Mouse (Mus musculus): ENCODE measurements around the gene Gnai2. TPM values are rescaled to one million over a fixed set of nuclear protein-coding genes. Genes with fewer than 3 reads are reported as not detected.
"Not testable (repeated sequence)": the region's sequence is repeated elsewhere in the genome, so short reads cannot be mapped to it uniquely, and the experiment has no call there.

Gene Gnai2
- polyA plus RNA-seq, 1 experiment from 2014 or later, result 394 TPM

DNA sequence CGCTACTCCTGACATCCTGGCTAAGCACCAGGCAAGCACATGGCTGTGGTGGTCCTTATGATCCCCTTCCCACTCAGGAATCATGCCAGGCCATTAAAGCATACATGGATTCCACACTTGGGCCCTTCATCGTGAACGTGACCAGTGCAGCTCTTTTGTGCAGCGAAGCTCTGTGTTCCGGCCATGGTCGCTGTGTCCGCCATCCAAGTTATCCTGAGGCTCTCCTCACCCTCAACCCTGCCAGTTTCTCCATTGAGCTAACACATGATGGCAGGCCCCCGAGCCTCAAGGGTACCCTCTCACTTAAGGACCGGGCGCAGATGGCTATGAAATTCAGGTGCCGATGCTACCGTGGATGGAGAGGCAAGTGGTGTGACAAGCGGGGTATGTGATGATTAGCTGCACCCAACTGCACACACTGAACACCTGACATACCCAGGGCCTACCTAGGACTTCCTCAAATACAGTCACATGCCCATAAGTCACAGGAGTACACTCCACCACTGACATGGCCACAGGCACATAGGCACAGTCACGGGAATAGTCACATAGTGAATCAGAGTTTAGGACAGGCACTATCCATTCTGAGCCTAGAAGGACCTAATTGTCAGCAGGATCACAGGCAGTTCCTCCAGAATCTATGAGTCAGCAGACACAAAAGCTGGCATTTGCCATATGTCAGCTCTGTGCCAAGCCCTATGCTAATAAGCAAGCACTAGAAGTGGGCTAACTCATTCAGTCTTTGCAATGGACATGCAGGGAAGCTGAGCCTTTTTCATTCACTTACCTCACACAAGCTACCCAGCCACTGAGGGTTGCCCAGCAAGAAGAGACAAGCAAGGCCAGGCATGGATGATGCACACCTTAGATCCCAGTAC, 55.9 kb downstream of the Gnai2 start:
- peaks cover 19% of the 10 kb centered on the region for H3K36me3 ChIP-seq
- WGBS, result 91% methylated on average over 14 of the region's 14 CpGs
- no peak overlapping the region for H3K9ac ChIP-seq
- no peak overlapping the region for H3K4me3 ChIP-seq
- H3K27ac ChIP-seq, result peak overlapping the region; percentile 96
- H3K27me3 ChIP-seq, result no peaks in the 10 kb centered on the region
- no peak for ATAC-seq (ENCODE audit: insufficient number of reproducible peaks, low FRiP score, low TSS enrichment, low read depth)
- H3K4me2 ChIP-seq, result peak overlapping the region; percentile 70; the same call in 1 of the 2 replicates
- H3K4me1 ChIP-seq, result peaks cover 55% of the 10 kb centered on the region
- H3K9me3 ChIP-seq, result no peaks in the 10 kb centered on the region

DNA sequence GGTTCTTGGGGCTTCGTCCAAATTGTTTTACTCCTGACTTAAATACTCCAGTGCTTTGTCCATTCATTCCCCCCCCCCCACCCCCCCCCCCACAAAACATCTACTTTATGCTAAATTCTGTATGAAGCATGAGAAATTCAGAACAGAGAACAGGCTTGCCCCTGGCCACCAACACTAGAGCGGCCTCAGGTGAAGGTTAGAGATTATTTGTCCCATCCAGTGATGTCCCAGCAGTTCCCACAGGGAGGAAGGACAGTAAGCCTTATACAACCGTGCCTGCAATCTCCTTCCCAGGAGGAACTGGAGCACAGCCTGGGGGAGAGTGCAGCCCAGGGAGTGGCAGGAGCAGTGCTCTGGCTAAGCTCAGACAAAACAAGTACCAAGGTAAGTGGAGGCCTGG, 56.6 kb downstream of the Gnai2 start, which contains the start of gene Naa80:
Gene Naa80 (plus strand): TSS at position 301 of the 400 bp plus-strand sequence.
- no peaks in the 10 kb centered on the region for H3K27me3 ChIP-seq
- H3K36me3 ChIP-seq, result peaks cover 22% of the 10 kb centered on the region
- peaks cover 55% of the 10 kb centered on the region for H3K4me1 ChIP-seq
- peak within 1 kb of the TSS; percentile 96 for H3K27ac ChIP-seq
- H3K4me2 ChIP-seq, result peak within 1 kb of the TSS; percentile 70; the same call in 1 of the 2 replicates
- no peak for ATAC-seq (ENCODE audit: insufficient number of reproducible peaks, low FRiP score, low TSS enrichment, low read depth)
- no peak within 1 kb of the TSS for H3K9ac ChIP-seq
- no peak within 1 kb of the TSS for H3K4me3 ChIP-seq
- H3K9me3 ChIP-seq, result no peaks in the 10 kb centered on the region
- WGBS, result 78% methylated on average over 3 of the region's 3 CpGs

DNA sequence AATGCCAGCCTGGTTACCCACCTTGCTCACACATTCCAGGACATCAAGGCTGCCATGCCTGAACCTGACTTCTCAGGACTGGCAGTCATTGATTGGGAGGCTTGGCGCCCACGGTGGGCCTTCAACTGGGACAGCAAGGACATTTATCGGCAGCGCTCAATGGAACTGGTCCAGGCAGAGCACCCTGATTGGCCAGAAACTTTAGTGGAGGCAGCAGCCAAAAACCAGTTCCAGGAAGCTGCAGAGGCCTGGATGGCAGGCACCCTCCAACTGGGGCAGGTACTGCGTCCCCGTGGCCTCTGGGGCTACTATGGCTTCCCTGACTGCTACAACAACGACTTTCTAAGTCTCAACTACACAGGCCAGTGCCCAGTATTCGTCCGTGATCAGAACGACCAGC, 57.3 kb downstream of the Gnai2 start:
- WGBS, result 93% methylated on average over 10 of the region's 10 CpGs
- Histone ChIP-seq H3K4me2 (0 out of 2 replicates have a peak overlapping the region, but pooled peaks have one; percentile 6), H3K4me1 (peaks cover 55% of the 10 kb centered on the region)

DNA sequence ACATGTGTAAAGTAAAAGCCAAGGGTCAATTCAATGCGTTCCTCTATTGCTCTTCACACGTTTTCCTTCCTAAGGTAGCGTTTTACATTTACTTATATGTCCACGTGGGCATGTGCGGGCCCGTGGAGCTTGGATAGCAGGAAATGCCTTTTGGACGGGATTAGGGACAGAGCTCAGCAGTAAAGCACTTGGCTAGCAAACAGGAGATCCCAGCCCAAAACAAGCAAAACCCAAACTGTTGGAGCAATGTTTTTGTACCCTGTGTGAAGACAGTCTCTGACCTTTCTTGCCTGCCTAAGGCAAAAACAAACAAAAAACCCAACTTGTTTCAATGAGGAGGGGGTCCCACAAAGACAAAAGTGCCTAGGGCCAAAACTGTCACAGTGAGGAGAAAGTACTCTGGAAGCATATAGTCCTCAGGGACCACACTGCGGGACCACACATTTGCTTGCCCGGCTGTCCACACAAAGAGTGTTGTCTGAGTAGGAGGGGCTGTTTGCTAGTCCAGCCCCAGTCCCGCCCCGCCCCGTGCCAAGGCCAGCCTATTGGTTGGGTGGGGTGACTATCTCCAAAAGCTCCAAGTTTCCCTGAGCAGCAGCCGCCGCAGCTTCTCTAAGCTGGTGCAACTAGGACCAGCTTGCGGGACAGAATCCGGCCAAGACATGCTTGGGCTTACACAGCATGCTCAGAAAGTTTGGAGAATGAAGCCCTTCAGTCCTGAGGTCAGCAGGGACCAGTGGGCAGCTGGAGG, 58.6 kb downstream of the Gnai2 start, which contains the start of gene Hyal1:
Gene Hyal1 (plus strand): TSS at position 571 of the 751 bp plus-strand sequence.
- H3K36me3 ChIP-seq, result peaks cover 32% of the 10 kb centered on the region
- peak within 1 kb of the TSS; percentile 87 for H3K27ac ChIP-seq
- H3K4me3 ChIP-seq, result peak within 1 kb of the TSS; percentile 43
- peak within 1 kb of the TSS; percentile 40; the same call in 1 of the 2 replicates for H3K9ac ChIP-seq
- H3K9me3 ChIP-seq, result no peaks in the 10 kb centered on the region
- no peaks in the 10 kb centered on the region for H3K27me3 ChIP-seq
- H3K4me2 ChIP-seq, result peak within 1 kb of the TSS; percentile 57
- peaks cover 50% of the 10 kb centered on the region for H3K4me1 ChIP-seq
- ATAC-seq (ENCODE audit: insufficient number of reproducible peaks, low FRiP score, low TSS enrichment, low read depth), result peak; percentile 60; the same call in 1 of the 2 replicates
- WGBS, result 17% methylated on average over 16 of the region's 16 CpGs

More for the DNA sequence above, 57.3 kb downstream of the Gnai2 start:
- ATAC-seq (ENCODE audit: insufficient number of reproducible peaks, low FRiP score, low TSS enrichment, low read depth), result no peak
- Histone ChIP-seq H3K27me3 (no peaks in the 10 kb centered on the region), H3K4me3 (no peak overlapping the region), H3K27ac (no peak overlapping the region), H3K9ac (no peak overlapping the region), H3K9me3 (no peaks in the 10 kb centered on the region), H3K36me3 (peaks cover 23% of the 10 kb centered on the region)

DNA sequence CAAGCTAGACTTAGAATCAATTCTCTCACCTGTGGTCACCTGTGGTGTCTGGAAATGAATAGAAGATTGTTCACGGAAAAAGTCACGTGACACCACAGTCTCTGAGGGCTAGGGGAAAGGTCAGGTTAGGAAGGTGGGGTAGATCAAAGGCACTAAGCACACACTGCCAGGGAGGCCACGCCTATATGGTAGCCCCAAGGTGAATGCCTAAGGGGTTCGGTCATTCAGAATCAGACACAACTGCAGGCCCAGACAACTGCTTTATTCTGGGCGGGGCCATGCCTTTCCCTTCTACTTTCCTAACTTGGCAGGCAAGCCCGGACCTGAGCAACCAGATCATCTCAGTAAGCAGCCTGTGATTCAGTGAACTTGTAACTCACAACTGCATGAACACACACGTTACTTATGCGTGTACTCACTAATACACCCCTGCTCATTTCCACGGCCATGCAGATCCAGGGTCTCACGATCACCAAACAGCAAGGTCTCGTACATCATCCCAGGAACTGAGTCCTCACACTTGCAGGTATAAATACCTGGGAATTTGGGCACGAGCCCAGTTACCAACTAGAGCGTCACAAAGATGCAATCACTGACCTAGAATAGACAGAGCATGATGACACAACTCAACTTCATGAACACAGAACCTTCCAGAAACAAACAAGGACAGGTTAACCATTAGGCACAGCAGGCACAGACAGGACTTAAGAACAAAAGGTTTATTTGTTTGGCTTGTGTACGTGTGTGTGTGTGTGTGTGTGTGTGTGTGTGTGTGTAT, 59.4 kb downstream of the Gnai2 start:
- WGBS, result 70% methylated on average over 14 of the region's 14 CpGs
- ATAC-seq (ENCODE audit: insufficient number of reproducible peaks, low FRiP score, low TSS enrichment, low read depth), result no peak
- Histone ChIP-seq H3K4me3 (0 out of 2 replicates have a peak overlapping the region, but pooled peaks have one; percentile 43), H3K9me3 (no peaks in the 10 kb centered on the region), H3K27ac (peak overlapping the region; percentile 87), H3K36me3 (peaks cover 39% of the 10 kb centered on the region), H3K4me2 (0 out of 2 replicates have a peak overlapping the region, but pooled peaks have one; percentile 57), H3K4me1 (peaks cover 54% of the 10 kb centered on the region), H3K9ac (no peak overlapping the region), H3K27me3 (no peaks in the 10 kb centered on the region)

DNA sequence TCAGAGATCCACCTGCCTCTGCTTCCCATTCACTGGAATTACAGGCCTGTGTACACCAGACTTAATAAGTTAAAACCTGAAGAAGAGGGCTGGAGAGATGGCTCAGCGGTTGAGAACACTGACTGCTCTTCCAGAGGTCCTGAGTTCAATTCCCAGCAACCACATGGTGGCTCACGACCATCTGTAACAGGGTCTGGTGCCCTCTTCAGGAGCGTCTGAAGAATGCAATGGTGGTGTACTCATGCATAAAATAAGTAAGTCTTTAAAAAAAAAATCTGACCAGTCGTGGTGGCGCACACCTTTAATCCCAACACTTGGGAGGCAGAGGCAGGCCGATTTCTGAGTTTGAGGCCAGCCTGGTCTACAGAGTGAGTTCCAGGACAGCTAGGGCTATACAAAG, 61.4 kb downstream of the Gnai2 start:
- not testable (repeated sequence) for H3K9ac ChIP-seq; H3K27me3 ChIP-seq; H3K4me3 ChIP-seq; H3K27ac ChIP-seq; ATAC-seq (ENCODE audit: insufficient number of reproducible peaks, low FRiP score, low TSS enrichment, low read depth); H3K9me3 ChIP-seq; H3K4me2 ChIP-seq
- Histone ChIP-seq H3K4me1 (peaks cover 51% of the 10 kb centered on the region), H3K36me3 (peaks cover 37% of the 10 kb centered on the region)
- WGBS, result 86% methylated on average over 6 of the region's 6 CpGs

DNA sequence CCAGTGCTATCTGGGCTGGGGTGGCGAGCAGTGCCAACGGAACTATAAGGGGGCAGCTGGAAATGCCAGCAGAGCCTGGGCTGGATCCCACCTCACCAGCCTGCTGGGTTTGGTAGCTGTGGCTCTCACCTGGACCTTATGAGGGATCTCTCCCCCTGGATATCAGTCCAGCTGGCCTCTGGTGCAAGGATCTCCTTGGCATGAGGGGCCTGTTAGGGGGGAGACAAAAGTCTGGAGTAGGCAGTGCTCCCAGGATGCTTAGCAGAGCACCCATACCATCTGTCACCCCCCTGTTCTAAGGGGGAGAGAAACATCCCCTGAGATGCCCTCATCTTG, 62.9 kb downstream of the Gnai2 start:
- Histone ChIP-seq H3K4me3 (no peak overlapping the region), H3K9ac (no peak overlapping the region), H3K4me1 (peaks cover 54% of the 10 kb centered on the region), H3K4me2 (no peak overlapping the region), H3K36me3 (peaks cover 37% of the 10 kb centered on the region), H3K27me3 (no peaks in the 10 kb centered on the region), H3K9me3 (no peaks in the 10 kb centered on the region), H3K27ac (no peak overlapping the region)
- ATAC-seq (ENCODE audit: insufficient number of reproducible peaks, low FRiP score, low TSS enrichment, low read depth), result no peak
- 93% methylated on average over 2 of the region's 2 CpGs for WGBS

DNA sequence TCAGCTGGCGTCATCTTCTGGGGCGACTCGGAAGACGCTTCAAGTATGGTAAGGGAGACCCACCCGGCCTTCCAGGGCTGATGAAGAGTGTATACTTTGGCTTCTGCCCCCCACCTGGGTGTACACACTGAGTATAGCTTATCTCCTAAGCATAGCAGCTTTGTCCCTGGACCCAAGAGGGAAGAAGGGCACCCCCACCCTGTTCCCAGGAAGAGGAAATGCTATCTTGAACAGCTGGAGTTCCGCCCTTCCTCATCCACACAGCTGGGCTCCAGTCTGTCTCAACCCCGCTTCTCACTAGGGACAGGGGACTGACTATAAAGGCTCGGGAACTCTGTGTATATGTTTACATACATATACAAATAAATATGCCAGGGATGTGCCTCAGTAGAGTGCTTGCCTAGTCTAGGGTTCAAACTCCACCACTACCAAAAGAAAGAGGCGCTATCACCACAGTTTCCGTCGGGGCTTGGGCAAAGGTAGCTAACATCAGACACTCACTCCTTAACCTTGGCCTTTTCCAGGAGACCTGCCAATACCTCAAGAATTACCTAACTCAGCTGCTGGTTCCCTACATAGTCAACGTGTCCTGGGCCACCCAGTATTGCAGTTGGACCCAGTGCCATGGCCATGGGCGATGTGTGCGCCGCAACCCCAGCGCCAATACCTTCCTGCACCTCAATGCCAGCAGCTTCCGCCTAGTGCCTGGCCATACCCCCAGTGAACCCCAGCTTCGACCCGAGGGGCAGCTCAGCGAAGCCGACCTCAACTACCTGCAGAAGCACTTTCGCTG, 63.4 kb downstream of the Gnai2 start:
- peaks cover 37% of the 10 kb centered on the region for H3K36me3 ChIP-seq
- peak overlapping the region; percentile 17; the same call in 1 of the 2 replicates for H3K4me2 ChIP-seq
- ATAC-seq (ENCODE audit: insufficient number of reproducible peaks, low FRiP score, low TSS enrichment, low read depth), result no peak
- H3K9ac ChIP-seq, result no peak overlapping the region
- no peaks in the 10 kb centered on the region for H3K27me3 ChIP-seq
- no peak overlapping the region for H3K4me3 ChIP-seq
- WGBS, result 92% methylated on average over 22 of the region's 22 CpGs
- peaks cover 54% of the 10 kb centered on the region for H3K4me1 ChIP-seq
- H3K27ac ChIP-seq, result no peak overlapping the region
- no peaks in the 10 kb centered on the region for H3K9me3 ChIP-seq

DNA sequence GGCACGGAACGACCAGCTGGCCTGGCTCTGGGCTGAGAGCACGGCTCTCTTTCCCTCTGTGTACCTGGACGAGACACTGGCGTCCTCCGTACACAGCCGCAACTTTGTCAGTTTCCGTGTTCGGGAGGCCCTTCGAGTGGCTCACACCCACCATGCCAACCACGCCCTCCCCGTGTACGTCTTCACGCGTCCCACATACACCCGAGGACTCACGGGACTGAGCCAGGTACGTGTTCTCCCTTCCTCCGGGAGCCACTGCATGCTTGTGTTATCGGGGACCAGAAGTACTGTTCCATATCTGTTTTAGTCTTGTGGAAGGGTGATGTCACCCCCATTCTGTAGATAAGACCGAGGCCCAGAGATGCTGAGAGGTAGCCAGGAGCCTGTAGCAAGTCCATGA, 64.3 kb downstream of the Gnai2 start:
- H3K4me3 ChIP-seq, result peak overlapping the region; percentile 84

DNA sequence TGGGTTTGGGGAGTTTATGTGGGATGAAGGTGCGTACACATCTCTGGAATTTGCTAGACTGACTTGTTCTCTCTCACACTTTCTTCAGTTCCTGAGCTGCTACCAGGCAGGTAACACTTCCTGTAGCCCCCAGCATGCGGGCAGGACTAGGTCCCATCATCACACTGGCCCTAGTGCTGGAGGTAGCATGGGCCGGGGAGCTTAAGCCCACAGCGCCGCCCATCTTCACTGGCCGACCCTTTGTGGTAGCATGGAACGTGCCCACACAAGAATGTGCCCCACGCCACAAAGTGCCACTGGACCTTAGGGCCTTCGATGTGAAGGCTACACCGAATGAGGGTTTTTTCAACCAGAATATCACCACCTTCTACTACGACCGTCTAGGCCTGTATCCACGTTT, 65.2 kb downstream of the Gnai2 start:
- no peaks in the 10 kb centered on the region for H3K27me3 ChIP-seq
- peaks cover 53% of the 10 kb centered on the region for H3K4me1 ChIP-seq
- H3K4me2 ChIP-seq, result peak overlapping the region; percentile 69
- peaks cover 42% of the 10 kb centered on the region for H3K36me3 ChIP-seq
- ATAC-seq (ENCODE audit: insufficient number of reproducible peaks, low FRiP score, low TSS enrichment, low read depth), result no peak
- peak overlapping the region; percentile 67 for H3K9ac ChIP-seq
- H3K4me3 ChIP-seq, result peak overlapping the region; percentile 84
- H3K27ac ChIP-seq, result peak overlapping the region; percentile 92
- no peaks in the 10 kb centered on the region for H3K9me3 ChIP-seq
- WGBS, result 34% methylated on average over 13 of the region's 13 CpGs

More for the DNA sequence above, 64.3 kb downstream of the Gnai2 start:
- Histone ChIP-seq H3K4me1 (peaks cover 53% of the 10 kb centered on the region), H3K4me2 (peak overlapping the region; percentile 69), H3K9me3 (no peaks in the 10 kb centered on the region), H3K27me3 (no peaks in the 10 kb centered on the region), H3K36me3 (peaks cover 37% of the 10 kb centered on the region), H3K27ac (no peak overlapping the region), H3K9ac (no peak overlapping the region; the same call in 1 of the 2 replicates)
- 86% methylated on average over 21 of the region's 21 CpGs for WGBS
- ATAC-seq (ENCODE audit: insufficient number of reproducible peaks, low FRiP score, low TSS enrichment, low read depth), result no peak
